Mouse (Mus musculus) liver (tissue): ENCODE data around the gene Ltb.
"Not testable (repeated sequence)": the region's sequence is repeated elsewhere in the genome, so short reads cannot be mapped to it uniquely, and the experiment has no call there.

Source experiments
- DNase-seq: peaks from one replicate; pipeline ENCODE4 v3.0.0-alpha.2; 2020; ENCODE audit warnings: mixed read lengths

Ltb gene

GRCm38 (mm10) chr17:35226561-35227046 is 32.4 kb downstream of the Ltb start:
- no peak for DNase-seq

GRCm38 (mm10) chr17:35231022-35231421 is 36.8 kb downstream of the Ltb start:
- DNase-seq = no peak

- peak; percentile 82 for DNase-seq
These were observed 37.8 kb downstream of the Ltb start for GRCm38 (mm10) chr17:35232043-35232442.

- no peak for DNase-seq
These were observed 38.4 kb downstream of the Ltb start for GRCm38 (mm10) chr17:35232659-35233058.

- no peak for DNase-seq
These were observed 39.1 kb downstream of the Ltb start, which contains the start of gene Atp6v1g2 for GRCm38 (mm10) chr17:35233114-35233980. Gene Atp6v1g2, plus strand, starts transcription at chr17:35233660.

- DNase-seq = not testable (repeated sequence)
These were observed 39.9 kb downstream of the Ltb start for GRCm38 (mm10) chr17:35234090-35234489.

GRCm38 (mm10) chr17:35234903-35235302 is 40.7 kb downstream of the Ltb start:
- DNase-seq = peak; percentile 49

GRCm38 (mm10) chr17:35235614-35236389 is 41.6 kb downstream of the Ltb start, which contains the start of gene Nfkbil1:
Gene Nfkbil1, minus strand, starts transcription at chr17:35235792.
- DNase-seq = peak; percentile 89

GRCm38 (mm10) chr17:35236390-35236746 is 42.1 kb downstream of the Ltb start:
- DNase-seq = peak; percentile 96

GRCm38 (mm10) chr17:35236996-35237395 is 42.8 kb downstream of the Ltb start:
- no peak for DNase-seq

- no peak for DNase-seq
These were observed 43.3 kb downstream of the Ltb start for GRCm38 (mm10) chr17:35237504-35237903.

- DNase-seq = no peak
These were observed 45.5 kb downstream of the Ltb start for GRCm38 (mm10) chr17:35239700-35240099.

GRCm38 (mm10) chr17:35240384-35241304 is 46.4 kb downstream of the Ltb start:
- DNase-seq = no peak

- peak; percentile 95 for DNase-seq
These were observed 47.2 kb downstream of the Ltb start, which contains the start of gene Ddx39b for GRCm38 (mm10) chr17:35241305-35242014. Gene Ddx39b, plus strand, starts transcription at chr17:35241746.

- DNase-seq = peak; percentile 78
These were observed 48.0 kb downstream of the Ltb start for GRCm38 (mm10) chr17:35242015-35242941.

GRCm38 (mm10) chr17:35243086-35243485 is 48.8 kb downstream of the Ltb start:
- peak; percentile 54 for DNase-seq

- no peak for DNase-seq
These were observed 50.8 kb downstream of the Ltb start for GRCm38 (mm10) chr17:35244999-35245398.
